Mouse (Mus musculus) midbrain, embryonic 16.5 days (tissue): ENCODE data around the gene Inpp5b. TPM values are rescaled to one million over a fixed set of nuclear protein-coding genes. Genes with fewer than 3 reads are reported as not detected.

Experiments used
- ATAC-seq: fragments of 200-750 bp; cut with Nextera tagmentation; 2 replicates; pipeline ENCODE4 v1.8.0; 2017; ENCODE audit warnings: moderate TSS enrichment
- H3K27ac ChIP-seq: fragments of 300-500 bp; sonication (generic); 2 replicates; pipeline ENCODE4 v1.5.1; 2014; ENCODE audit warnings: mild to moderate bottlenecking, low read length, mixed read lengths
- H3K27me3 ChIP-seq: fragments of 300-500 bp; sonication (generic); 2 replicates; pipeline ENCODE4 v1.6.1; 2014; ENCODE audit warnings: low read depth, low read length, mixed read lengths; ENCODE audit not compliant: control insufficient read depth, insufficient read depth
- H3K36me3 ChIP-seq: fragments of 300-500 bp; sonication (generic); 2 replicates; pipeline ENCODE4 v1.6.1; 2014; ENCODE audit warnings: mild to moderate bottlenecking, low read length, moderate library complexity, mixed read lengths; ENCODE audit not compliant: control insufficient read depth, insufficient read depth
- H3K4me1 ChIP-seq: fragments of 300-500 bp; sonication (generic); 2 replicates; pipeline ENCODE4 v1.6.1; 2014; ENCODE audit warnings: mild to moderate bottlenecking, low read length, mixed read lengths; ENCODE audit not compliant: control insufficient read depth, insufficient read depth
- H3K4me2 ChIP-seq: fragments of 300-500 bp; sonication (generic); 2 replicates; pipeline ENCODE4 v1.6.1; 2014; ENCODE audit warnings: mild to moderate bottlenecking, low read length, mixed read lengths
- H3K4me3 ChIP-seq: fragments of 300-500 bp; sonication (generic); 2 replicates; pipeline ENCODE4 v1.5.1; 2014; ENCODE audit warnings: low read depth, mild to moderate bottlenecking, low read length, moderate library complexity, mixed read lengths
- H3K9ac ChIP-seq: fragments of 300-500 bp; sonication (generic); 2 replicates; pipeline ENCODE4 v1.6.1; 2014; ENCODE audit warnings: low read depth, low read length, mixed read lengths
- H3K9me3 ChIP-seq: fragments of 300-500 bp; sonication (generic); replicated peaks from 2 replicates; pipeline ENCODE4 v1.6.1; 2014; ENCODE audit warnings: mild to moderate bottlenecking, low read length, mixed read lengths; ENCODE audit not compliant: control insufficient read depth, poor library complexity, severe bottlenecking
- WGBS: fragments of 180-500 bp; shearing (Covaris S2); extraction: QIAGEN DNeasy Blood & Tissue Kit; methylation state at CpG from one replicate; pipeline ENCODE4 v1.1.7; 2014; 5-methylcytosine and 5-hydroxymethylcytosine counted together
- polyA plus RNA-seq: library from polyadenylated mRNA; unstranded; fragments of >200 nt; fragmentation: Nextera tagmentation; extraction: Ambion mirVana; gene quantifications from 2 replicates; pipeline ENCODE4 v1.2.1, GENCODE M21; 2015

Inpp5b gene
- polyA plus RNA-seq, 1 experiment from 2014 or later, result 26.6 TPM

- Histone ChIP-seq H3K36me3 (peaks cover 32% of the 10 kb centered on the region), H3K4me3 (no peak overlapping the region), H3K4me2 (no peak overlapping the region), H3K4me1 (no peaks in the 10 kb centered on the region), H3K27me3 (no peaks in the 10 kb centered on the region), H3K27ac (no peak overlapping the region), H3K9ac (no peak overlapping the region), H3K9me3 (no peaks in the 10 kb centered on the region)
- WGBS, result 94% methylated on average over 8 of the region's 8 CpGs
- ATAC-seq, result no peak
Observed at GRCm38 (mm10) chr4:124796141-124796540, 54.5 kb downstream of the Inpp5b start.

- WGBS, result 95% methylated on average over 2 of the region's 2 CpGs
- Histone ChIP-seq H3K36me3 (peaks cover 32% of the 10 kb centered on the region), H3K9me3 (no peaks in the 10 kb centered on the region), H3K27ac (no peak overlapping the region), H3K4me1 (no peaks in the 10 kb centered on the region), H3K4me2 (no peak overlapping the region), H3K27me3 (no peaks in the 10 kb centered on the region), H3K4me3 (no peak overlapping the region), H3K9ac (no peak overlapping the region)
- no peak for ATAC-seq
Observed at GRCm38 (mm10) chr4:124796913-124797312, 55.3 kb downstream of the Inpp5b start.

GRCm38 (mm10) chr4:124801552-124802308 lies 60.1 kb downstream of the Inpp5b start, which contains the start of gene Mtf1:
Mtf1 (plus strand) TSS chr4:124802104.
- WGBS, result 3% methylated on average over 21 of the region's 21 CpGs
- peak within 1 kb of the TSS; percentile 85 for H3K4me2 ChIP-seq
- ATAC-seq, result peak; percentile 87

GRCm38 (mm10) chr4:124802309-124803260 lies 60.9 kb downstream of the Inpp5b start:
- H3K27me3 ChIP-seq, result no peaks in the 10 kb centered on the region
- peak overlapping the region; percentile 90 for H3K9ac ChIP-seq
- H3K4me2 ChIP-seq, result peak overlapping the region; percentile 85
- H3K36me3 ChIP-seq, result peaks cover 13% of the 10 kb centered on the region; the same call in 1 of the 2 replicates
- H3K27ac ChIP-seq, result peak overlapping the region; percentile 95
- peaks cover 11% of the 10 kb centered on the region for H3K4me1 ChIP-seq
- peak; percentile 99 for ATAC-seq
- H3K4me3 ChIP-seq, result peak overlapping the region; percentile 87
- WGBS, result 2% methylated on average over 46 of the region's 53 CpGs
- no peaks in the 10 kb centered on the region for H3K9me3 ChIP-seq

More at GRCm38 (mm10) chr4:124801552-124802308, 60.1 kb downstream of the Inpp5b start, which contains the start of gene Mtf1:
- H3K9me3 ChIP-seq, result no peaks in the 10 kb centered on the region
- H3K27me3 ChIP-seq, result no peaks in the 10 kb centered on the region
- peaks cover 16% of the 10 kb centered on the region; the same call in 1 of the 2 replicates for H3K36me3 ChIP-seq
- peak within 1 kb of the TSS; percentile 87 for H3K4me3 ChIP-seq
- H3K27ac ChIP-seq, result peak within 1 kb of the TSS; percentile 95
- peak within 1 kb of the TSS; percentile 90 for H3K9ac ChIP-seq
- peaks cover 10% of the 10 kb centered on the region for H3K4me1 ChIP-seq

GRCm38 (mm10) chr4:124803406-124803805 lies 61.8 kb downstream of the Inpp5b start:
- WGBS, result 86% methylated on average over 6 of the region's 6 CpGs
- Histone ChIP-seq H3K27me3 (no peaks in the 10 kb centered on the region), H3K4me1 (peaks cover 14% of the 10 kb centered on the region), H3K36me3 (peaks cover 8% of the 10 kb centered on the region), H3K9ac (no peak overlapping the region), H3K27ac (no peak overlapping the region), H3K4me2 (peak overlapping the region; percentile 85), H3K9me3 (no peaks in the 10 kb centered on the region), H3K4me3 (peak overlapping the region; percentile 87)
- no peak for ATAC-seq

- no peaks in the 10 kb centered on the region for H3K9me3 ChIP-seq
- peaks cover 9% of the 10 kb centered on the region for H3K4me1 ChIP-seq
- H3K9ac ChIP-seq, result no peak overlapping the region
- WGBS, result 89% methylated on average over 5 of the region's 5 CpGs
- H3K4me2 ChIP-seq, result no peak overlapping the region
- no peak for ATAC-seq
- no peak overlapping the region for H3K27ac ChIP-seq
- H3K4me3 ChIP-seq, result no peak overlapping the region
- no peaks in the 10 kb centered on the region for H3K27me3 ChIP-seq
- H3K36me3 ChIP-seq, result peaks cover 7% of the 10 kb centered on the region
Observed at GRCm38 (mm10) chr4:124808511-124808910, 66.9 kb downstream of the Inpp5b start.

- H3K27ac ChIP-seq, result no peak overlapping the region
- H3K9ac ChIP-seq, result no peak overlapping the region
- no peaks in the 10 kb centered on the region for H3K9me3 ChIP-seq
- H3K36me3 ChIP-seq, result peaks cover 7% of the 10 kb centered on the region
- H3K27me3 ChIP-seq, result no peaks in the 10 kb centered on the region
- no peak overlapping the region for H3K4me2 ChIP-seq
- no peak overlapping the region for H3K4me3 ChIP-seq
- peaks cover 7% of the 10 kb centered on the region for H3K4me1 ChIP-seq
- no peak for ATAC-seq
- WGBS, result 93% methylated on average over 9 of the region's 9 CpGs
Observed at GRCm38 (mm10) chr4:124809136-124809883, 67.7 kb downstream of the Inpp5b start.

GRCm38 (mm10) chr4:124810056-124810455 lies 68.4 kb downstream of the Inpp5b start:
- WGBS, result 90% methylated on average over 7 of the region's 7 CpGs

More at GRCm38 (mm10) chr4:124810056-124810455, 68.4 kb downstream of the Inpp5b start:
- Histone ChIP-seq H3K9me3 (no peaks in the 10 kb centered on the region), H3K4me3 (no peak overlapping the region), H3K36me3 (peaks cover 4% of the 10 kb centered on the region), H3K27ac (no peak overlapping the region), H3K27me3 (no peaks in the 10 kb centered on the region), H3K4me2 (no peak overlapping the region), H3K9ac (no peak overlapping the region), H3K4me1 (peaks cover 7% of the 10 kb centered on the region)
- no peak for ATAC-seq
